16 mouse cellular contexts compared by ENCODE assay signal in the genomic region with DNA sequence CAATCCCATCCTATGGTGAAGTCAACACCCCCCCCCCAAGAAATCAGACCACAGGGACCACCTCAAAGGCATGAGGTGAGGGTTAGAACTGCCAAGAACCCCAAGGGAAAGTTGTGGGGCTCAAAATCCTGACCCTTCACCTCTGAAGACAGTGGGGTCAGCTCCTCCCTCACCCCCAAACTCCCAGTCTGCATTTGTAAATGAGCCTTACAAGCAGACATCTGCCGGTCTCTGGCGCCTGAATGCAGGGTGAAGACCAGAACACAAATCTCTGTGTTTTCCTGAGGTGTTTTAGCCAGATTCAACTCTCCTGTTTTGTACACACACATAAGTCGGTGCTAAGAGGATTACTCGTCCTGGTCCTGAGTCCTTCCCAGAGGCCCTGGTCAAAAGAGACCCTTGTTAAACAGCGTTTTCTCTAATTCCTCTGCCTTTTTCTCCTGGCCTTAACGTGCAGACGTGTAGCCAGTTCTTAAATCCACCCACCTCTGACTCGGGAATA.
DNase-seq lines count a peak whose midpoint lies in the region; ATAC-seq lines count a peak whose summit lies in the region.
"Had no signal": no experiment of that assay in that cellular context is flagged by ENCODE, and none has a peak within 500 bp of the region (broad histone marks: within the 10 kb centered on the region; RNA-seq: fewer than 3 reads in every experiment).

No protein-coding gene starts in this region.

- H3K4me1 ChIP-seq in hindbrain, embryonic 13.5 days (replicated peaks): peaks cover 12% of the 10 kb centered on the region
- H3K4me1 ChIP-seq in midbrain, embryonic 16.5 days (ENCODE audit: control insufficient read depth, insufficient read depth, low read length): peaks cover 8% of the 10 kb centered on the region; the same call in 1 of the 2 replicates
- H3K4me1 ChIP-seq: heart, embryonic 15.5 days had no signal

- H3K4me2 ChIP-seq in hindbrain, embryonic 13.5 days: peak overlapping the region; percentile 28
- 0 out of 2 replicates have a peak overlapping the region, but pooled peaks have one; percentile 1 for H3K4me2 ChIP-seq in midbrain, embryonic 16.5 days (ENCODE audit: low read length)
- H3K4me2 ChIP-seq: embryonic facial prominence, embryonic 15.5 days; heart, embryonic 15.5 days had no signal

- peaks cover 49% of the 10 kb centered on the region for H3K27me3 ChIP-seq in hindbrain, embryonic 13.5 days
- H3K27me3 ChIP-seq in midbrain, embryonic 16.5 days (ENCODE audit: control insufficient read depth, insufficient read depth, low read depth, low read length): peaks cover 3% of the 10 kb centered on the region
- H3K27me3 ChIP-seq: embryonic facial prominence, embryonic 15.5 days had no signal

- H3K4me3 ChIP-seq in hindbrain, embryonic 13.5 days: no peak overlapping the region
- H3K4me3 ChIP-seq in midbrain, embryonic 16.5 days (ENCODE audit: low read depth, low read length): no peak overlapping the region
- H3K4me3 ChIP-seq: embryonic facial prominence, embryonic 15.5 days; heart, embryonic 15.5 days had no signal

- H3K9me3 ChIP-seq in hindbrain, embryonic 13.5 days: peaks cover 4% of the 10 kb centered on the region; the same call in 1 of the 2 replicates
- H3K9me3 ChIP-seq in midbrain, embryonic 16.5 days (replicated peaks; ENCODE audit: control insufficient read depth, low read length, poor library complexity, severe bottlenecking): no peaks in the 10 kb centered on the region
- H3K9me3 ChIP-seq: embryonic facial prominence, embryonic 15.5 days had no signal

- no peaks in the 10 kb centered on the region for H3K36me3 ChIP-seq in hindbrain, embryonic 13.5 days
- no peaks in the 10 kb centered on the region for H3K36me3 ChIP-seq in midbrain, embryonic 16.5 days (ENCODE audit: control insufficient read depth, insufficient read depth, low read length)
- H3K36me3 ChIP-seq: embryonic facial prominence, embryonic 15.5 days; heart, embryonic 15.5 days had no signal

- peak; percentile 37 for DNase-seq in embryo, embryonic 10 days (ENCODE audit: low spot score)
- no peak for DNase-seq in embryo, embryonic 9.5 days (ENCODE audit: extremely low spot score)
- peak; percentile 72 for DNase-seq in R1 (ENCODE audit: low read depth, low spot score)
- DNase-seq in adrenal gland, postnatal 10 days: no peak
- DNase-seq in testis, postnatal 14 days (ENCODE audit: low spot score): no peak
- DNase-seq in heart, adult 11 months: no peak
- DNase-seq: adrenal gland, adult 2 months; gastrocnemius, postnatal 14 days; kidney, adult 18-20 months; lung, postnatal 10 days; right cerebral cortex, adult 18-20 months; thymus, postnatal 4 days had no signal

- H3K27ac ChIP-seq in hindbrain, embryonic 13.5 days: no peak overlapping the region
- no peak overlapping the region for H3K27ac ChIP-seq in midbrain, embryonic 16.5 days (ENCODE audit: low read length)
- H3K27ac ChIP-seq: embryonic facial prominence, embryonic 15.5 days; heart, embryonic 15.5 days had no signal

- no peak for ATAC-seq in hindbrain, embryonic 13.5 days (ENCODE audit: low FRiP score)
- ATAC-seq in midbrain, embryonic 16.5 days: no peak

- WGBS in hindbrain, embryonic 13.5 days: 5% methylated on average over 8 of the region's 8 CpGs
- WGBS in midbrain, embryonic 16.5 days: 7% methylated on average over 8 of the region's 8 CpGs

- H3K9ac ChIP-seq in hindbrain, embryonic 13.5 days: peak overlapping the region; percentile 39; the same call in 1 of the 2 replicates
- 0 out of 2 replicates have a peak overlapping the region, but pooled peaks have one; percentile 12 for H3K9ac ChIP-seq in midbrain, embryonic 16.5 days (ENCODE audit: low read depth, low read length)
- H3K9ac ChIP-seq: embryonic facial prominence, embryonic 15.5 days; heart, embryonic 15.5 days had no signal

Comparison
In these comparisons a context has a peak if more than half of its experiments do, and no peak if none do; other contexts are left out.
1. DNase-seq: peak in embryo, embryonic 10 days (single experiment) and R1 (single experiment); none in embryo, embryonic 9.5 days (single experiment), adrenal gland, postnatal 10 days (single experiment), testis, postnatal 14 days (single experiment) and heart, adult 11 months (single experiment).